Mouse (Mus musculus) splenic B cell, adult 2 months (primary cell): ENCODE results near the gene Mb21d2.

Experiments used
- DNase-seq: peaks from one replicate; pipeline ENCODE4 v3.0.0-alpha.2; 2011; ENCODE audit warnings: low read depth, low spot score
- H3K27me3 ChIP-seq: 2 replicates; pipeline ENCODE4 v1.6.1; 2012; ENCODE audit warnings: mild to moderate bottlenecking, low read length, moderate library complexity, mixed read lengths; ENCODE audit not compliant: control insufficient read depth, poor library complexity, insufficient read depth, severe bottlenecking
- H3K36me3 ChIP-seq: 2 replicates; pipeline ENCODE4 v1.6.1; 2012; ENCODE audit warnings: mild to moderate bottlenecking, low read length, moderate library complexity, mixed read lengths; ENCODE audit not compliant: control insufficient read depth, poor library complexity, insufficient read depth, severe bottlenecking

Mb21d2 gene

GRCm38 (mm10) chr16:28818749-28819285 lies 110.7 kb downstream of the Mb21d2 start:
- H3K27me3 ChIP-seq: no peaks in the 10 kb centered on the region
- no peak for DNase-seq
- no peaks in the 10 kb centered on the region for H3K36me3 ChIP-seq

GRCm38 (mm10) chr16:28813290-28813689 lies 116.2 kb downstream of the Mb21d2 start:
- DNase-seq: no peak
- Histone ChIP-seq H3K36me3 (no peaks in the 10 kb centered on the region), H3K27me3 (no peaks in the 10 kb centered on the region)

- DNase-seq: no peak
- Histone ChIP-seq H3K27me3 (no peaks in the 10 kb centered on the region), H3K36me3 (no peaks in the 10 kb centered on the region)
These were observed 120.4 kb downstream of the Mb21d2 start for GRCm38 (mm10) chr16:28809089-28809488.

- no peaks in the 10 kb centered on the region for H3K36me3 ChIP-seq
- DNase-seq: no peak
- no peaks in the 10 kb centered on the region for H3K27me3 ChIP-seq
These were observed 136.4 kb downstream of the Mb21d2 start for GRCm38 (mm10) chr16:28793115-28793514.
